Mouse (Mus musculus) liver, embryonic 14.5 days (tissue): ENCODE data around the gene 1700029J07Rik.

ENCODE experiments used
- CTCF ChIP-seq: IDR thresholded peaks from 2 replicates; pipeline ENCODE4 v1.5.1; 2016; ENCODE audit warnings: antibody characterized with exemption, low read depth, control low read depth
- EP300 ChIP-seq: IDR thresholded peaks from 2 replicates; pipeline ENCODE4 v1.6.1; 2016; ENCODE audit warnings: antibody characterized with exemption, low read depth

GRCm38 (mm10) chr8:45903659-45904058, 71.4 kb downstream of the 1700029J07Rik start:
- no peak for TF ChIP-seq EP300
- TF ChIP-seq CTCF: no peak
